Mouse (Mus musculus): Measurements from ENCODE around the gene Tmem91. TPM values are rescaled to one million over a fixed set of nuclear protein-coding genes. Genes with fewer than 3 reads are reported as not detected.
"Not testable (repeated sequence)": the region's sequence is repeated elsewhere in the genome, so short reads cannot be mapped to it uniquely, and the experiment has no call there.

Tmem91 gene
- polyA plus RNA-seq (2012; rRNA removed), result 1.1 and 1.3 TPM in 2 replicates

- DNase-seq (ENCODE audit: low spot score), result no peak
These were observed at the start of gene Tmem91 for GRCm38 (mm10) chr7:25674719-25675300. Gene Tmem91, minus strand, starts transcription at chr7:25675166.

GRCm38 (mm10) chr7:25721776-25722175 lies 46.8 kb upstream of the Tmem91 start:
- not testable (repeated sequence) for DNase-seq (ENCODE audit: low spot score)

GRCm38 (mm10) chr7:25720760-25721159 lies 45.8 kb upstream of the Tmem91 start:
- DNase-seq (ENCODE audit: low spot score), result no peak

- peak; percentile 58 for DNase-seq (ENCODE audit: low spot score)
These were observed 45.0 kb upstream of the Tmem91 start for GRCm38 (mm10) chr7:25719761-25720610.

- peak; percentile 84 for DNase-seq (ENCODE audit: low spot score)
These were observed 43.9 kb upstream of the Tmem91 start, which contains the start of gene Ccdc97 for GRCm38 (mm10) chr7:25718788-25719417. Gene Ccdc97, minus strand, starts transcription at chr7:25719088.

- no peak for DNase-seq (ENCODE audit: low spot score)
These were observed 42.5 kb upstream of the Tmem91 start for GRCm38 (mm10) chr7:25717478-25717877.

GRCm38 (mm10) chr7:25715731-25716271 lies 40.8 kb upstream of the Tmem91 start:
- DNase-seq (ENCODE audit: low spot score), result no peak

GRCm38 (mm10) chr7:25714581-25714980 lies 39.6 kb upstream of the Tmem91 start:
- DNase-seq (ENCODE audit: low spot score), result no peak

GRCm38 (mm10) chr7:25712801-25713200 lies 37.8 kb upstream of the Tmem91 start:
- no peak for DNase-seq (ENCODE audit: low spot score)

GRCm38 (mm10) chr7:25711731-25712197 lies 36.8 kb upstream of the Tmem91 start:
- DNase-seq (ENCODE audit: low spot score), result peak; percentile 67

- DNase-seq (ENCODE audit: low spot score), result no peak
These were observed 36.2 kb upstream of the Tmem91 start for GRCm38 (mm10) chr7:25711165-25711564.

- DNase-seq (ENCODE audit: low spot score), result peak; percentile 43
These were observed 35.7 kb upstream of the Tmem91 start for GRCm38 (mm10) chr7:25710519-25711130.

GRCm38 (mm10) chr7:25709961-25710360 lies 35.0 kb upstream of the Tmem91 start:
- DNase-seq (ENCODE audit: low spot score), result no peak

GRCm38 (mm10) chr7:25707581-25708292 lies 32.8 kb upstream of the Tmem91 start:
- no peak for DNase-seq (ENCODE audit: low spot score)

- no peak for DNase-seq (ENCODE audit: low spot score)
These were observed 31.7 kb upstream of the Tmem91 start for GRCm38 (mm10) chr7:25706578-25707170.

GRCm38 (mm10) chr7:25705801-25706251 lies 30.9 kb upstream of the Tmem91 start:
- DNase-seq (ENCODE audit: low spot score), result no peak

GRCm38 (mm10) chr7:25704716-25705364 lies 29.9 kb upstream of the Tmem91 start:
- DNase-seq (ENCODE audit: low spot score), result no peak

- no peak for DNase-seq (ENCODE audit: low spot score)
These were observed 29.0 kb upstream of the Tmem91 start for GRCm38 (mm10) chr7:25703793-25704494.

- no peak for DNase-seq (ENCODE audit: low spot score)
These were observed 27.4 kb upstream of the Tmem91 start for GRCm38 (mm10) chr7:25702350-25702749.

All from urinary bladder, adult 2 months (tissue).